Mouse (Mus musculus): ENCODE results near the gene Cpt1b. TPM values are rescaled to one million over a fixed set of nuclear protein-coding genes. Genes with fewer than 3 reads are reported as not detected.

The Cpt1b gene
- polyA plus RNA-seq, 1 experiment from 2014 or later = 0.51 TPM

- Histone ChIP-seq H3K4me2 (replicated peaks; ENCODE audit: low read depth) (no peak overlapping the region), H3K36me3 (ENCODE audit: control insufficient read depth, insufficient read depth, low read length) (no peaks in the 10 kb centered on the region), H3K4me3 (ENCODE audit: low read depth, low read length) (no peak overlapping the region), H3K9me3 (ENCODE audit: control insufficient read depth, low read length) (peaks cover 3% of the 10 kb centered on the region; the same call in 1 of the 2 replicates), H3K9ac (ENCODE audit: low read length) (no peak overlapping the region), H3K27ac (replicated peaks) (no peak overlapping the region), H3K27me3 (ENCODE audit: control insufficient read depth, insufficient read depth, low read length) (no peaks in the 10 kb centered on the region), H3K4me1 (replicated peaks; ENCODE audit: control insufficient read depth, insufficient read depth) (no peaks in the 10 kb centered on the region)
- ATAC-seq (ENCODE audit: low FRiP score, low TSS enrichment) = no peak
- TF ChIP-seq CTCF (IDR thresholded peaks at IDR 0.05; ENCODE audit: low read depth) (no peak), EP300 (optimal IDR thresholded peaks at IDR 0.05) (no peak)
- DNase-seq (ENCODE audit: low spot score) = no peak
Measured at GRCm38 (mm10) chr15:89406691-89407090, 19.0 kb downstream of the Cpt1b start.

GRCm38 (mm10) chr15:89404831-89405623 is 20.6 kb downstream of the Cpt1b start:
- Histone ChIP-seq H3K27ac (replicated peaks) (no peak overlapping the region), H3K9me3 (ENCODE audit: control insufficient read depth, low read length) (peaks cover 3% of the 10 kb centered on the region; the same call in 1 of the 2 replicates), H3K4me3 (ENCODE audit: low read depth, low read length) (no peak overlapping the region), H3K9ac (ENCODE audit: low read length) (no peak overlapping the region), H3K4me1 (replicated peaks; ENCODE audit: control insufficient read depth, insufficient read depth) (no peaks in the 10 kb centered on the region), H3K4me2 (replicated peaks; ENCODE audit: low read depth) (no peak overlapping the region), H3K27me3 (ENCODE audit: control insufficient read depth, insufficient read depth, low read length) (no peaks in the 10 kb centered on the region), H3K36me3 (ENCODE audit: control insufficient read depth, insufficient read depth, low read length) (no peaks in the 10 kb centered on the region)
- no peak for ATAC-seq (ENCODE audit: low FRiP score, low TSS enrichment)
- WGBS = 78% methylated on average over 10 of the region's 10 CpGs
- no peak for DNase-seq (ENCODE audit: low spot score)
- no peak for TF ChIP-seq CTCF (IDR thresholded peaks at IDR 0.05; ENCODE audit: low read depth)
- TF ChIP-seq EP300 (optimal IDR thresholded peaks at IDR 0.05) = no peak

- Histone ChIP-seq H3K4me1 (replicated peaks; ENCODE audit: control insufficient read depth, insufficient read depth) (no peaks in the 10 kb centered on the region), H3K9ac (ENCODE audit: low read length) (no peak overlapping the region), H3K27ac (replicated peaks) (no peak overlapping the region), H3K9me3 (ENCODE audit: control insufficient read depth, low read length) (no peaks in the 10 kb centered on the region), H3K27me3 (ENCODE audit: control insufficient read depth, insufficient read depth, low read length) (no peaks in the 10 kb centered on the region), H3K4me2 (replicated peaks; ENCODE audit: low read depth) (no peak overlapping the region), H3K4me3 (ENCODE audit: low read depth, low read length) (no peak overlapping the region), H3K36me3 (ENCODE audit: control insufficient read depth, insufficient read depth, low read length) (no peaks in the 10 kb centered on the region)
- DNase-seq (ENCODE audit: low spot score) = no peak
- WGBS = 83% methylated on average over 1 of the region's 1 CpGs
- TF ChIP-seq CTCF (IDR thresholded peaks at IDR 0.05; ENCODE audit: low read depth) (no peak), EP300 (optimal IDR thresholded peaks at IDR 0.05) (no peak)
- ATAC-seq (ENCODE audit: low FRiP score, low TSS enrichment) = no peak
Measured at GRCm38 (mm10) chr15:89402471-89402870, 23.2 kb downstream of the Cpt1b start.

DNA sequence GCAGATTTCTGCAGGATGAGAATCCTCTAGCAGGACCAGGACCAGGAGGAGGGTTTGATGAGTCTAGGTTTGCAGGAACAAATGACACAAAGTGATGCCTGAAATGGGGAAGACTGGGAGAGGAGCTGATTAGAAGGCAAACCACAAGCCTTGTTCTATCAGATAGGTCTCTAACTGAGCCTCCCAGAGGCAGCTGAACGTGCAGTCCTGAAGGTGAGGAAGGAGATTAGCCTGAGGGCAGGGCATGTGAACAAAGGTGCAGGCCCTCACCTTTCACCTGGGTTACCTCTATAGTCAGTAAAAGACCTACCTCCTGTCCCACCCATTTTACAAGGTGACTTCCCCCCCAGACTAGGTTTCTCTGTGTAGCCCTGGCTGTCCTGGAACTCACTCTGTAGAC is 25.9 kb downstream of the Cpt1b start:
- no peak for DNase-seq (ENCODE audit: low spot score)
- H3K27ac ChIP-seq (replicated peaks) = no peak overlapping the region
- H3K9me3 ChIP-seq (ENCODE audit: control insufficient read depth, low read length) = no peaks in the 10 kb centered on the region
- H3K4me3 ChIP-seq (ENCODE audit: low read depth, low read length) = no peak overlapping the region
- H3K4me2 ChIP-seq (replicated peaks; ENCODE audit: low read depth) = no peak overlapping the region
- H3K27me3 ChIP-seq (ENCODE audit: control insufficient read depth, insufficient read depth, low read length) = no peaks in the 10 kb centered on the region
- WGBS = 33% methylated on average over 1 of the region's 1 CpGs
- no peaks in the 10 kb centered on the region for H3K4me1 ChIP-seq (replicated peaks; ENCODE audit: control insufficient read depth, insufficient read depth)
- no peaks in the 10 kb centered on the region for H3K36me3 ChIP-seq (ENCODE audit: control insufficient read depth, insufficient read depth, low read length)
- ATAC-seq (ENCODE audit: low FRiP score, low TSS enrichment) = no peak
- TF ChIP-seq EP300 (optimal IDR thresholded peaks at IDR 0.05) (no peak), CTCF (IDR thresholded peaks at IDR 0.05; ENCODE audit: low read depth) (no peak)
- no peak overlapping the region for H3K9ac ChIP-seq (ENCODE audit: low read length)

- DNase-seq (ENCODE audit: low spot score) = no peak
- no peaks in the 10 kb centered on the region for H3K9me3 ChIP-seq (ENCODE audit: control insufficient read depth, low read length)
- H3K4me2 ChIP-seq (replicated peaks; ENCODE audit: low read depth) = no peak overlapping the region
- H3K36me3 ChIP-seq (ENCODE audit: control insufficient read depth, insufficient read depth, low read length) = no peaks in the 10 kb centered on the region
- ATAC-seq (ENCODE audit: low FRiP score, low TSS enrichment) = no peak
- H3K9ac ChIP-seq (ENCODE audit: low read length) = no peak overlapping the region
- H3K27me3 ChIP-seq (ENCODE audit: control insufficient read depth, insufficient read depth, low read length) = no peaks in the 10 kb centered on the region
- no peaks in the 10 kb centered on the region for H3K4me1 ChIP-seq (replicated peaks; ENCODE audit: control insufficient read depth, insufficient read depth)
- WGBS = 81% methylated on average over 2 of the region's 2 CpGs
- no peak overlapping the region for H3K4me3 ChIP-seq (ENCODE audit: low read depth, low read length)
- no peak overlapping the region for H3K27ac ChIP-seq (replicated peaks)
- TF ChIP-seq CTCF (IDR thresholded peaks at IDR 0.05; ENCODE audit: low read depth) (no peak), EP300 (optimal IDR thresholded peaks at IDR 0.05) (no peak)
Measured at GRCm38 (mm10) chr15:89398146-89398545, 27.5 kb downstream of the Cpt1b start.

- no peak for TF ChIP-seq EP300 (optimal IDR thresholded peaks at IDR 0.05)
- Histone ChIP-seq H3K27me3 (ENCODE audit: control insufficient read depth, insufficient read depth, low read length) (no peaks in the 10 kb centered on the region), H3K4me2 (replicated peaks; ENCODE audit: low read depth) (no peak overlapping the region), H3K4me1 (replicated peaks; ENCODE audit: control insufficient read depth, insufficient read depth) (no peaks in the 10 kb centered on the region), H3K36me3 (ENCODE audit: control insufficient read depth, insufficient read depth, low read length) (no peaks in the 10 kb centered on the region), H3K9ac (ENCODE audit: low read length) (no peak overlapping the region), H3K4me3 (ENCODE audit: low read depth, low read length) (no peak overlapping the region), H3K27ac (replicated peaks) (no peak overlapping the region), H3K9me3 (ENCODE audit: control insufficient read depth, low read length) (no peaks in the 10 kb centered on the region)
- DNase-seq (ENCODE audit: low spot score) = peak; percentile 48
- peak; percentile 91 for ATAC-seq (ENCODE audit: low FRiP score, low TSS enrichment)
- WGBS = 70% methylated on average over 4 of the region's 4 CpGs
Measured at GRCm38 (mm10) chr15:89396883-89397282, 28.8 kb downstream of the Cpt1b start.

All from stomach, postnatal 0 days (tissue).